Mouse (Mus musculus) lung, postnatal 0 days (tissue): Measurements from ENCODE around the gene Ube2d1.

Experiments
- CTCF ChIP-seq: IDR thresholded peaks from 2 replicates; pipeline ENCODE4 v1.5.1; 2016; ENCODE audit warnings: antibody characterized with exemption, mild to moderate bottlenecking
- EP300 ChIP-seq: IDR thresholded peaks from 2 replicates; pipeline ENCODE4 v1.6.1; 2016; ENCODE audit warnings: antibody characterized with exemption, mild to moderate bottlenecking, control low read depth

GRCm38 (mm10) chr10:71251256-71251655, 33.8 kb downstream of the Ube2d1 start:
- TF ChIP-seq CTCF, result no peak
- no peak for TF ChIP-seq EP300
